ENCODE assay signal across 9 mouse cellular contexts in genomic region chr2:164885788-164886187, GRCm38 (mm10). TPM values are rescaled to one million over a fixed set of nuclear protein-coding genes. Genes with fewer than 3 reads are reported as not detected.
DNase-seq lines count a peak whose midpoint lies in the region; ATAC-seq and TF ChIP-seq lines count a peak whose summit lies in the region.
"Had no signal": no experiment of that assay in that cellular context is flagged by ENCODE, and none has a peak within 500 bp of the region (broad histone marks: within the 10 kb centered on the region; RNA-seq: fewer than 3 reads in every experiment).

No protein-coding gene starts in this region.

- 78% methylated on average over 7 of the region's 7 CpGs for WGBS in neural tube, embryonic 13.5 days
- WGBS in heart, postnatal 0 days, result 23% methylated on average over 7 of the region's 7 CpGs

- no peaks in the 10 kb centered on the region for H3K27me3 ChIP-seq in neural tube, embryonic 13.5 days
- H3K27me3 ChIP-seq in heart, postnatal 0 days (ENCODE audit: control insufficient read depth, insufficient read depth, low read length), result no peaks in the 10 kb centered on the region
- H3K27me3 ChIP-seq: hindbrain, embryonic 15.5 days; neural tube, embryonic 12.5 days had no signal

- H3K9ac ChIP-seq in neural tube, embryonic 13.5 days, result 0 out of 2 replicates have a peak overlapping the region, but pooled peaks have one; percentile 8
- no peak overlapping the region for H3K9ac ChIP-seq in heart, postnatal 0 days (replicated peaks; ENCODE audit: low read depth, low read length)
- H3K9ac ChIP-seq: hindbrain, embryonic 15.5 days; neural tube, embryonic 12.5 days had no signal

- peaks cover 14% of the 10 kb centered on the region for H3K4me1 ChIP-seq in neural tube, embryonic 13.5 days (replicated peaks)
- 0 out of 2 replicates have a peak, but pooled peaks cover 1% of the 10 kb centered on the region for H3K4me1 ChIP-seq in heart, postnatal 0 days (ENCODE audit: control insufficient read depth, insufficient read depth)

- no peak overlapping the region for H3K27ac ChIP-seq in neural tube, embryonic 13.5 days (replicated peaks)
- no peak overlapping the region for H3K27ac ChIP-seq in heart, postnatal 0 days (ENCODE audit: low read depth)
- H3K27ac ChIP-seq: hindbrain, embryonic 15.5 days; neural tube, embryonic 12.5 days had no signal

- no peak overlapping the region for H3K4me2 ChIP-seq in neural tube, embryonic 13.5 days
- no peak overlapping the region for H3K4me2 ChIP-seq in heart, postnatal 0 days (ENCODE audit: low read depth, low read length)
- H3K4me2 ChIP-seq: hindbrain, embryonic 15.5 days; neural tube, embryonic 12.5 days had no signal

- peaks cover 82% of the 10 kb centered on the region for H3K36me3 ChIP-seq in neural tube, embryonic 13.5 days
- H3K36me3 ChIP-seq in heart, postnatal 0 days (replicated peaks; ENCODE audit: control insufficient read depth, insufficient read depth, low read length), result peaks cover 81% of the 10 kb centered on the region

- no peak for DNase-seq in neural tube, embryonic 10.5 days (ENCODE audit: extremely low spot score, low spot score)
- peak; percentile 95 to 96 for DNase-seq in cerebellum, postnatal 10 days
- no peak for DNase-seq in heart, postnatal 0 days (ENCODE audit: low spot score)
- peak; percentile 80 to 90 for DNase-seq in left cerebral cortex, postnatal 10 days (ENCODE audit: extremely low spot score in 1 of 2, low spot score in 2 of 2)
- peak; percentile 85 for DNase-seq in right cerebral cortex, adult 18-20 months

- TF ChIP-seq EP300 in heart, postnatal 0 days (IDR thresholded peaks at IDR 0.05; ENCODE audit: low read depth), result no peak

- no peak for TF ChIP-seq CTCF in heart, postnatal 0 days (IDR thresholded peaks at IDR 0.05; ENCODE audit: low read depth)

- intact Hi-C loops in left cerebral cortex, postnatal 10 days (cut with DNase I), result no loop called here

- no peak for ATAC-seq in neural tube, embryonic 13.5 days (ENCODE audit: low read depth)
- ATAC-seq in heart, postnatal 0 days (ENCODE audit: insufficient read depth, low read depth), result peak; percentile 64
- no peak for ATAC-seq in CD4-positive, CD25-positive, alpha-beta regulatory T cell, adult 4 months

- no peaks in the 10 kb centered on the region for H3K9me3 ChIP-seq in neural tube, embryonic 13.5 days
- H3K9me3 ChIP-seq in heart, postnatal 0 days (replicated peaks; ENCODE audit: control insufficient read depth, low read length), result no peaks in the 10 kb centered on the region
- H3K9me3 ChIP-seq: hindbrain, embryonic 15.5 days; neural tube, embryonic 12.5 days had no signal

- no peak overlapping the region for H3K4me3 ChIP-seq in neural tube, embryonic 13.5 days
- no peak overlapping the region for H3K4me3 ChIP-seq in heart, postnatal 0 days (ENCODE audit: low read depth, low read length)
- H3K4me3 ChIP-seq: hindbrain, embryonic 15.5 days; neural tube, embryonic 12.5 days had no signal

RNA-seq across cellular contexts. Expression of gene Pcif1, which starts 6.7 kb away (rescaled TPM):
- polyA plus RNA-seq in neural tube, embryonic 13.5 days (2015; fragmentation: Nextera tagmentation; extraction: Ambion mirVana), result 80.8 and 93.1 TPM in 2 replicates
- 51.8 and 63.6 TPM in 2 replicates for total RNA-seq in heart, postnatal 0 days (2014; rRNA removed; ENCODE audit: low replicate concordance)
- polyA plus RNA-seq in heart, postnatal 0 days (2015; fragmentation: Nextera tagmentation; extraction: Ambion mirVana), result 50.6 and 54.2 TPM in 2 replicates
- 10 to 100 TPM; 41.4 to 45.9 TPM for total RNA-seq in left cerebral cortex, postnatal 10 days (2021)
- polyA plus RNA-seq in CD4-positive, CD25-positive, alpha-beta regulatory T cell, adult 4 months (2017; shearing (Covaris generic)), result 100 to 1,000 TPM; 106 to 115 TPM

RNA-seq across cellular contexts. Expression of gene Zfp335, which starts 25.8 kb away (rescaled TPM):
- polyA plus RNA-seq in neural tube, embryonic 13.5 days (2015; fragmentation: Nextera tagmentation; extraction: Ambion mirVana), result 13.3 and 14.2 TPM in 2 replicates
- total RNA-seq in heart, postnatal 0 days (2014; rRNA removed; ENCODE audit: low replicate concordance), result 18.0 and 19.6 TPM in 2 replicates
- polyA plus RNA-seq in heart, postnatal 0 days (2015; fragmentation: Nextera tagmentation; extraction: Ambion mirVana), result 3.7 TPM in 2 replicates
- total RNA-seq in left cerebral cortex, postnatal 10 days (2021), result 10 to 100 TPM; 22.7 to 24.4 TPM
- polyA plus RNA-seq in CD4-positive, CD25-positive, alpha-beta regulatory T cell, adult 4 months (2017; shearing (Covaris generic)), result 1 to 10 TPM; 5.6 to 8.2 TPM

RNA-seq across cellular contexts. Expression of gene Pltp, which starts 28.3 kb away (rescaled TPM):
- 126 and 132 TPM in 2 replicates for polyA plus RNA-seq in neural tube, embryonic 13.5 days (2015; fragmentation: Nextera tagmentation; extraction: Ambion mirVana)
- total RNA-seq in heart, postnatal 0 days (2014; rRNA removed; ENCODE audit: low replicate concordance), result 7.7 and 10.4 TPM in 2 replicates
- polyA plus RNA-seq in heart, postnatal 0 days (2015; fragmentation: Nextera tagmentation; extraction: Ambion mirVana), result 8.3 and 8.6 TPM in 2 replicates
- 10 to 100 TPM; 63.8 to 79.4 TPM for total RNA-seq in left cerebral cortex, postnatal 10 days (2021)
- under 1 TPM; 0.34 to 0.98 TPM for polyA plus RNA-seq in CD4-positive, CD25-positive, alpha-beta regulatory T cell, adult 4 months (2017; shearing (Covaris generic))

RNA-seq across cellular contexts. Expression of gene Neurl2, which starts 52.5 kb away (rescaled TPM):
- polyA plus RNA-seq in neural tube, embryonic 13.5 days (2015; fragmentation: Nextera tagmentation; extraction: Ambion mirVana), result 4.9 and 5.4 TPM in 2 replicates
- total RNA-seq in heart, postnatal 0 days (2014; rRNA removed; ENCODE audit: low replicate concordance), result 57.1 and 103 TPM in 2 replicates
- polyA plus RNA-seq in heart, postnatal 0 days (2015; fragmentation: Nextera tagmentation; extraction: Ambion mirVana), result 68.4 and 76.5 TPM in 2 replicates
- total RNA-seq in left cerebral cortex, postnatal 10 days (2021), result 1 to 10 TPM; 5.4 to 6.7 TPM
- 1 to 10 TPM in 1 of 2 experiments, under 1 TPM in 1; 0.65 to 1.6 TPM for polyA plus RNA-seq in CD4-positive, CD25-positive, alpha-beta regulatory T cell, adult 4 months (2017; shearing (Covaris generic))

RNA-seq across cellular contexts. Expression of gene Ctsa, which starts 53.1 kb away (rescaled TPM):
- polyA plus RNA-seq in neural tube, embryonic 13.5 days (2015; fragmentation: Nextera tagmentation; extraction: Ambion mirVana), result 97.5 and 109 TPM in 2 replicates
- total RNA-seq in heart, postnatal 0 days (2014; rRNA removed; ENCODE audit: low replicate concordance), result 259 and 263 TPM in 2 replicates
- 133 and 134 TPM in 2 replicates for polyA plus RNA-seq in heart, postnatal 0 days (2015; fragmentation: Nextera tagmentation; extraction: Ambion mirVana)
- 10 to 100 TPM; 77.5 to 78.8 TPM for total RNA-seq in left cerebral cortex, postnatal 10 days (2021)
- polyA plus RNA-seq in CD4-positive, CD25-positive, alpha-beta regulatory T cell, adult 4 months (2017; shearing (Covaris generic)), result 100 to 1,000 TPM; 211 to 247 TPM

Comparison
In these comparisons a context has a peak if more than half of its experiments do, and no peak if none do; other contexts are left out.
1. DNase-seq: peak in cerebellum, postnatal 10 days (2 of 2), left cerebral cortex, postnatal 10 days (2 of 2) and right cerebral cortex, adult 18-20 months (single experiment); none in neural tube, embryonic 10.5 days (single experiment) and heart, postnatal 0 days (single experiment).
2. RNA of gene Pltp, which starts 28.3 kb away (polyA plus RNA-seq): 126 to 132 TPM in neural tube, embryonic 13.5 days; 8.3 to 8.6 TPM in heart, postnatal 0 days and 0.34 to 0.98 TPM in CD4-positive, CD25-positive, alpha-beta regulatory T cell, adult 4 months; every median in the first group is over 10 times any median in the second.